Mouse (Mus musculus) kidney, adult 2 months (tissue): ENCODE measurements at regions not wholly inside any gene's neighbourhood (a gene's known extent, or its start where the extent isn't known, plus 50 kb on each side); places are given as distances from the start of the nearest gene placed in this dataset.

Experiments
- CTCF ChIP-seq: fragments of 200-500 bp; conservative IDR thresholded peaks from 2 replicates; pipeline ENCODE4 v1.5.1; 2011; ENCODE audit warnings: low read depth, mild to moderate bottlenecking, control low read depth, low read length, moderate library complexity, mixed read lengths; ENCODE audit not compliant: insufficient read depth, insufficient read length
- POLR2A ChIP-seq: fragments of 200-500 bp; IDR thresholded peaks from one replicate; pipeline ENCODE4 v1.6.1; 2011; ENCODE audit warnings: low read depth, low read length, control low read depth

GRCm38 (mm10) chr11:82613503-82613902 lies 150.6 kb downstream of the Cct6b start:
- TF ChIP-seq CTCF: peak; percentile 82
- no peak for TF ChIP-seq POLR2A
